Mouse (Mus musculus): Measurements from ENCODE around the gene Man1a. TPM values are rescaled to one million over a fixed set of nuclear protein-coding genes. Genes with fewer than 3 reads are reported as not detected.

Man1a gene
- polyA plus RNA-seq, 1 experiment from 2014 or later = 9.9 TPM

DNA sequence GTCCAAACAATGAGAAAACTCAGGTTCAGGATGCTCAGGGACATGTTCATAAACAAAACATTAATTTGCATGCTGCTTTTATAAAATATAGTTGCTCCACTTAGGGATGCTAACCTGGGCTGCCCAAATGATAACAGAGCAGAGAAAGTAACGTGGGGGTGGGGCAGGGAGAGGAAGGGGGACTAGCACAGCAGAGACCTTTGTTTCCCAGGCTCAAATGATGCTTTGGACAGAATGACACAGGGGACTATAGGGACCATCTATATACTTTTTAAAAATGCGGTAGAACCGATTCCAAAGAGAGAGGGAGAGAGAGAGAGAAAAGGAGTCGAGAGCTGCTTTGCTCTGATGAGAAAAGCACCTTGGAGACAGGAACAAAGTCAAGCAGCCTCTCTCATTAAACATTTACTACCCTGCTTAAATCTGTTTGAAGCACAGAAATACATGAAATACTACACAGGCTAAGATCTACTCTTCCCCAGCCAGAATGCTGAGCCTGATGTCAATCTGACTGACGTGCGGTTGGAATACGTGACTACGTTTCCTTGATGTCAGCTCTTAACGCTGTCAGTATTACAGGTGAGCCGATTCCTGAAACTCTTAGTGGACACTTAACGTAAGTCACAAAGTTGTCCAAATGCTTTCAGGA lies 63.1 kb downstream of the Man1a start:
- no peak overlapping the region for H3K4me3 ChIP-seq (replicated peaks; ENCODE audit: low read length)
- H3K36me3 ChIP-seq (ENCODE audit: control insufficient read depth, insufficient read depth, low read length) = no peaks in the 10 kb centered on the region
- no peak for ATAC-seq (ENCODE audit: insufficient read depth, low FRiP score)
- no peaks in the 10 kb centered on the region for H3K27me3 ChIP-seq (ENCODE audit: control insufficient read depth, insufficient read depth, low read length)
- no peaks in the 10 kb centered on the region for H3K9me3 ChIP-seq (replicated peaks; ENCODE audit: control insufficient read depth, low read length)
- no peak overlapping the region for H3K9ac ChIP-seq (ENCODE audit: low read length)
- 0 out of 2 replicates have a peak, but pooled peaks cover 2% of the 10 kb centered on the region for H3K4me1 ChIP-seq (ENCODE audit: control insufficient read depth, insufficient read depth, low read length)
- H3K4me2 ChIP-seq (ENCODE audit: low read depth, low read length) = no peak overlapping the region
- 87% methylated on average over 11 of the region's 11 CpGs for WGBS
- no peak overlapping the region for H3K27ac ChIP-seq (ENCODE audit: low read length)

DNA sequence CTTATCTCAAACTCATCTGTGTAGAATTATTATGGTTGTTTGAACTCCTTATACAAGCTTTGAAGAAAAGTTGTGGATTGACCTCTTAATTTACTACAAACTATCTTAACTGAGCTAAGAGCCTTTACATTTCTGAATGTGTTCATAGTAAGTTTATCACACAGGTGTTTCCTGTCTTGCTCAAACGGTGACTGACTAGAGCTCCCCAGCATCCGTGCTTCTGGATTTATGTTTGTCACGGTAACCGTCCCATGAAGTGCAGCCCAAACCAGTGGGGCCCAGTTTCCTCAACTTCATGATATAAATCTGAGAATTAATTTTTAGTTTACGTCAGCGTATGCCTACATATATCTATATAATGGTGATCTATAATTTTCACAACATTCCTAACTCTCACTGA lies 67.3 kb downstream of the Man1a start:
- H3K9ac ChIP-seq (ENCODE audit: low read length) = no peak overlapping the region
- no peaks in the 10 kb centered on the region for H3K9me3 ChIP-seq (replicated peaks; ENCODE audit: control insufficient read depth, low read length)
- no peak overlapping the region for H3K27ac ChIP-seq (ENCODE audit: low read length)
- H3K4me1 ChIP-seq (ENCODE audit: control insufficient read depth, insufficient read depth, low read length) = no peaks in the 10 kb centered on the region
- H3K4me3 ChIP-seq (replicated peaks; ENCODE audit: low read length) = no peak overlapping the region
- H3K36me3 ChIP-seq (ENCODE audit: control insufficient read depth, insufficient read depth, low read length) = no peaks in the 10 kb centered on the region
- no peaks in the 10 kb centered on the region for H3K27me3 ChIP-seq (ENCODE audit: control insufficient read depth, insufficient read depth, low read length)
- ATAC-seq (ENCODE audit: insufficient read depth, low FRiP score) = no peak
- 61% methylated on average over 6 of the region's 6 CpGs for WGBS
- H3K4me2 ChIP-seq (ENCODE audit: low read depth, low read length) = no peak overlapping the region

DNA sequence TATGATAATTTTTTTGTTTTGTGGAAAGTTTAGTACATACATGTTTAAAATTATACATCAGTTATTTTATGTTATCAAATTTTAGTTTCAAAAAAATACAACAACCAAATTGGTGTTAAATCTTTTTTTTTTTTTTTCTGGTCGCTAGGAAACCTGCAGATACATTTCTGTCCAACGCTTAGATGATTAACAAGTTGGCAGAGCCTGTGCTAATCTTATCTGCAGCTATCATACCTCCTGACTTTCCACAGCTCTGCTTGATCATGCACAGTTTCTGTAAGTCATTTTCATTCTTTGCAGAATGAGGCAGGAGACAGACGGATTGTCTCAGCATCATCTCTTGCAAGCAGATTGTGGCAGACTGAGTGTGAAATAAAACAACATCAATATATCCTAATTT lies 69.5 kb downstream of the Man1a start:
- H3K4me1 ChIP-seq (ENCODE audit: control insufficient read depth, insufficient read depth, low read length) = no peaks in the 10 kb centered on the region
- H3K4me2 ChIP-seq (ENCODE audit: low read depth, low read length) = no peak overlapping the region
- 71% methylated on average over 3 of the region's 3 CpGs for whole genome bisulfite sequencing
- H3K27me3 ChIP-seq (ENCODE audit: control insufficient read depth, insufficient read depth, low read length) = no peaks in the 10 kb centered on the region
- H3K9me3 ChIP-seq (replicated peaks; ENCODE audit: control insufficient read depth, low read length) = no peaks in the 10 kb centered on the region
- no peak overlapping the region for H3K9ac ChIP-seq (ENCODE audit: low read length)
- H3K27ac ChIP-seq (ENCODE audit: low read length) = no peak overlapping the region
- no peak overlapping the region for H3K4me3 ChIP-seq (replicated peaks; ENCODE audit: low read length)
- H3K36me3 ChIP-seq (ENCODE audit: control insufficient read depth, insufficient read depth, low read length) = no peaks in the 10 kb centered on the region
- no peak for ATAC-seq (ENCODE audit: insufficient read depth, low FRiP score)

DNA sequence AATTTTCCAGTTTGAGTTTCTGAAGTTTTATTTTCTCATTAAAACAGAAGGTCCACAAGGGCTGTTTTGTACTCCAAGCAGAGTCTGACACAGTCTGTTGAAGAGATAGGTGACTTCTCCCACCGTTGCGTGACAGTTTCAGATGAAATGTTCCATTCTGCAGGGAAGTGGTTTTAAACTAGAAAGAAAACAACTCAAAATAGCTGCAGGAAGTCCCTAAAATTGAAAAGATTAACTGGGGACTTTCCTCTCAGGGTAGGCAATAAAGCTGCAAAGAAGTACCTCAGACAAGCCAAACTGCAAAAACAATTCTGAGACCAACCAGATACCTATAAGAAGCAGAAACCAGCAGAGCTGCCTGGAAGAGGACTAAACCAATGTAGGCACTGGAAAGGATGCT lies 70.6 kb downstream of the Man1a start:
- H3K9ac ChIP-seq (ENCODE audit: low read length) = no peak overlapping the region
- WGBS = 83% methylated on average over 2 of the region's 2 CpGs
- no peak for ATAC-seq (ENCODE audit: insufficient read depth, low FRiP score)
- no peaks in the 10 kb centered on the region for H3K9me3 ChIP-seq (replicated peaks; ENCODE audit: control insufficient read depth, low read length)
- H3K27ac ChIP-seq (ENCODE audit: low read length) = no peak overlapping the region
- H3K4me3 ChIP-seq (replicated peaks; ENCODE audit: low read length) = no peak overlapping the region
- H3K4me1 ChIP-seq (ENCODE audit: control insufficient read depth, insufficient read depth, low read length) = no peaks in the 10 kb centered on the region
- no peaks in the 10 kb centered on the region for H3K27me3 ChIP-seq (ENCODE audit: control insufficient read depth, insufficient read depth, low read length)
- H3K36me3 ChIP-seq (ENCODE audit: control insufficient read depth, insufficient read depth, low read length) = no peaks in the 10 kb centered on the region
- H3K4me2 ChIP-seq (ENCODE audit: low read depth, low read length) = no peak overlapping the region

DNA sequence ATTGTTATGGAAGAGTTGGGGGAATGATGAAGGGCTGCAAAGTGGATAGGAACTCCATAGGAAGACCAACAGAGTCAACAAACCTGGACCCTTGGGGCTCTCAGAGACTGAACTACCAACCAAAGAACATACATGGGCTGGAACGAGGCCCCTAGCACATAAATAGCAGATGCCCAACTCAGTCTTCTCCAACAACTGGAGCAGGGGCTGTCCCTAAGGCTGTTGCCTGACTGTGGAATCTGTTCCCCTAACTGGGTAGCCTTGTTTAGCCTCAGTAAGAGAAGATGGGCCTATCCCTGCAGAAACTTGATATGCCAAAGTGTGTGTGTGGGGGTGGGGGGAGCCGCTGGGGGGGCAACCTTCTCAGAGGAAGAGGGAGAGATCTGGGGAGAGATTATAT lies 73.5 kb downstream of the Man1a start:
- Histone ChIP-seq H3K27me3 (ENCODE audit: control insufficient read depth, insufficient read depth, low read length) (no peaks in the 10 kb centered on the region), H3K4me3 (replicated peaks; ENCODE audit: low read length) (no peak overlapping the region), H3K9ac (ENCODE audit: low read length) (no peak overlapping the region), H3K36me3 (ENCODE audit: control insufficient read depth, insufficient read depth, low read length) (no peaks in the 10 kb centered on the region), H3K4me1 (ENCODE audit: control insufficient read depth, insufficient read depth, low read length) (no peaks in the 10 kb centered on the region), H3K4me2 (ENCODE audit: low read depth, low read length) (no peak overlapping the region), H3K9me3 (replicated peaks; ENCODE audit: control insufficient read depth, low read length) (no peaks in the 10 kb centered on the region), H3K27ac (ENCODE audit: low read length) (no peak overlapping the region)
- 90% methylated on average over 2 of the region's 2 CpGs for WGBS
- no peak for ATAC-seq (ENCODE audit: insufficient read depth, low FRiP score)

DNA sequence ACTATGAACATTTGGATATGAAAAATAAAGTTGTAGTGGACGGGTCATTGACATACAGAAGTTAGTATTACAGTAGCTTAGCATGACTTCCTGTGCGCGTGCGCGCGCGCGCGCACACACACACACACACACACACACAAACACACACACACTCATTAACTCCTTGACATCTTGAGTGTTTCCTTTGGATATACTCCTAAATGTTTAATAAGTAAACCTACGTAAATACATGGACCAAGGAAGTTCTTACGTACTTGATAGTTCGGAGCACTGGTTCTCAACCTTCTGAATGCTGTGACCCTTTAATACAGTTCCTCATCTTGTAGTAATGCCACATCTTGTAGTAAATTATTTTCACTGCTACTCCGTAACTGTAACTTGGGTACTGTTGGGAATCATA lies 79.1 kb downstream of the Man1a start:
- Histone ChIP-seq H3K9ac (ENCODE audit: low read length) (no peak overlapping the region), H3K4me3 (replicated peaks; ENCODE audit: low read length) (no peak overlapping the region), H3K27me3 (ENCODE audit: control insufficient read depth, insufficient read depth, low read length) (no peaks in the 10 kb centered on the region), H3K4me1 (ENCODE audit: control insufficient read depth, insufficient read depth, low read length) (no peaks in the 10 kb centered on the region), H3K36me3 (ENCODE audit: control insufficient read depth, insufficient read depth, low read length) (no peaks in the 10 kb centered on the region), H3K9me3 (replicated peaks; ENCODE audit: control insufficient read depth, low read length) (no peaks in the 10 kb centered on the region), H3K4me2 (ENCODE audit: low read depth, low read length) (no peak overlapping the region), H3K27ac (ENCODE audit: low read length) (no peak overlapping the region)
- WGBS = 81% methylated on average over 13 of the region's 13 CpGs
- no peak for ATAC-seq (ENCODE audit: insufficient read depth, low FRiP score)

DNA sequence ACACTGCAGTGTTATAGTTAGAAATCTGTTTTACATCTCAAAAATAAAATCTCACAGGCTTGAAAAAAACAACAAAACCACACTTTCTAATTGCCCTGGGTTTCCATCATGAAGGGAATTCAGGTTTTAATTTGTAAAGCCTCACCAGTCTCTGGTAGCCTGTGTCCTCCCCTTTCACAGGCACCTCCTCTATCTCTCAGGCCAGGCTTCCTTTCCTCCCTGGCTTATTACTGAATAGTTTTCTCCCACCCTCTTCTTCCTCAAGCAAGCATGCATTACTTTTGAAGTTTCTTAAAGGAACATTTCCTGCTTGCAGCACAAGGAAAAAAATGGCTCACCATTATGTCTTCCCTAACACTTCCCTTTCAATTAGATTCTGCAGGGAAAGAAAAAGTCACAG lies 80.2 kb downstream of the Man1a start:
- Histone ChIP-seq H3K9me3 (replicated peaks; ENCODE audit: control insufficient read depth, low read length) (no peaks in the 10 kb centered on the region), H3K27ac (ENCODE audit: low read length) (no peak overlapping the region), H3K4me3 (replicated peaks; ENCODE audit: low read length) (no peak overlapping the region)

DNA sequence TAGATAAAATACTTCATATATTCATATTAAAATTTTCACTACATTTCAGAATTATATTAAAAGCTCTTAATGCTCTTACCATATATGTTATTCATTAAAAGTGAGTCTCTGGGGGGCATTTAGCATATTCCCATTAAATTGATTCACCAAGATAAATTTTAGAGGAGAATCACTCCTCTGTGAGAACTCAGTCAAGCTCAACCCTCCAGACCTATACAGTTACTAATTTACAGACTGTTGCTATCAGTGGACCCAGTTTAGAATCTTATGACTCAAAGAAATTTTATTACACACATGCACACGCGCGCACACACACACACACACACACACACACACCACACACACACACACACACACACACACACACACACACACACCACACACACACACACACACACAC lies 81.8 kb downstream of the Man1a start:
- Histone ChIP-seq H3K27ac (ENCODE audit: low read length) (no peak overlapping the region), H3K9me3 (replicated peaks; ENCODE audit: control insufficient read depth, low read length) (no peaks in the 10 kb centered on the region), H3K27me3 (ENCODE audit: control insufficient read depth, insufficient read depth, low read length) (no peaks in the 10 kb centered on the region), H3K9ac (ENCODE audit: low read length) (no peak overlapping the region), H3K4me3 (replicated peaks; ENCODE audit: low read length) (no peak overlapping the region), H3K4me1 (ENCODE audit: control insufficient read depth, insufficient read depth, low read length) (no peaks in the 10 kb centered on the region), H3K36me3 (ENCODE audit: control insufficient read depth, insufficient read depth, low read length) (no peaks in the 10 kb centered on the region), H3K4me2 (ENCODE audit: low read depth, low read length) (no peak overlapping the region)
- no peak for ATAC-seq (ENCODE audit: insufficient read depth, low FRiP score)
- WGBS = 100% methylated on average over 3 of the region's 3 CpGs

More for the DNA sequence above, 80.2 kb downstream of the Man1a start:
- ATAC-seq (ENCODE audit: insufficient read depth, low FRiP score) = no peak
- no peaks in the 10 kb centered on the region for H3K36me3 ChIP-seq (ENCODE audit: control insufficient read depth, insufficient read depth, low read length)
- no peak overlapping the region for H3K4me2 ChIP-seq (ENCODE audit: low read depth, low read length)
- no peaks in the 10 kb centered on the region for H3K27me3 ChIP-seq (ENCODE audit: control insufficient read depth, insufficient read depth, low read length)
- H3K4me1 ChIP-seq (ENCODE audit: control insufficient read depth, insufficient read depth, low read length) = no peaks in the 10 kb centered on the region
- H3K9ac ChIP-seq (ENCODE audit: low read length) = no peak overlapping the region

DNA sequence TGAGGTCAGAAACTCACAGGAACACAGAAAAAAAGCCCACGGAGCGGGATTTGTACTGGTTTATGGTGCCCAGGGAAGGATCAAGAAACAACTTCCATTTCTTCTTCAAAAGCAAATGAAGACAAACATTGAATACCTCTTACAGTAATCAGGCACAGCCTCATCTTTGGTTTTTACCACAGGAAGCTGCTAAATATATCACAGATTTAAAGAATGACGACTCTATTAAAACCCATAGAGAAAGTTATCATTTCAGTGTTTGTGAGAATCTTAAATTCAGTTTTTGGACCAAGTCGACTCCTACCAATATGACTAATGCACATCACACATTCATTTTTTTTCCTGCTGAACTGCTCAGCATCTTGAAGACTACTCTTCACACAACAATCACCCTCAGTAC lies 86.0 kb downstream of the Man1a start:
- H3K4me2 ChIP-seq (ENCODE audit: low read depth, low read length) = no peak overlapping the region
- no peak overlapping the region for H3K27ac ChIP-seq (ENCODE audit: low read length)
- H3K9ac ChIP-seq (ENCODE audit: low read length) = no peak overlapping the region
- no peaks in the 10 kb centered on the region for H3K4me1 ChIP-seq (ENCODE audit: control insufficient read depth, insufficient read depth, low read length)
- no peaks in the 10 kb centered on the region for H3K36me3 ChIP-seq (ENCODE audit: control insufficient read depth, insufficient read depth, low read length)
- ATAC-seq (ENCODE audit: insufficient read depth, low FRiP score) = no peak
- H3K27me3 ChIP-seq (ENCODE audit: control insufficient read depth, insufficient read depth, low read length) = no peaks in the 10 kb centered on the region
- H3K9me3 ChIP-seq (replicated peaks; ENCODE audit: control insufficient read depth, low read length) = no peaks in the 10 kb centered on the region
- no peak overlapping the region for H3K4me3 ChIP-seq (replicated peaks; ENCODE audit: low read length)
- 43% methylated on average over 4 of the region's 4 CpGs for WGBS

DNA sequence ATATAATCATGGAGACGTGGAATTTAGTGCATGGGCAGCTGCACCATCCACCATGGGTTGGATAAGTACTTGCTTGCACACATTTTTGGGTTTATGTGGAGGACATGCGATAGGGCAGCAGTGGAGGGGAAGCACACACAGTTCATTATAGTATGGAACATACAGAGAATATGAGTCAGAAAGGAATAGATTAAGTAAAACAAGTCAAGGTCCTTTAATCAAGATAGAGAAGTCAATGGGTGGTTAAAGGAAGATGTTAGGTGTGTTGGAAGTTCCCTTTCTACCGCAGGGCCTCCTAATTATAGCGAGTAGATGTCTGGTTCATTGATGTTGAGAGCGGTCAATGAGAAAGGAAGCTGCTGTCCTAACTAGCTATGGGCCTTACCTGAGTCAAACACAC lies 91.5 kb downstream of the Man1a start:
- WGBS = 94% methylated on average over 5 of the region's 5 CpGs
- H3K27me3 ChIP-seq (ENCODE audit: control insufficient read depth, insufficient read depth, low read length) = no peaks in the 10 kb centered on the region
- ATAC-seq (ENCODE audit: insufficient read depth, low FRiP score) = no peak

More for the DNA sequence above, 91.5 kb downstream of the Man1a start:
- no peaks in the 10 kb centered on the region for H3K4me1 ChIP-seq (ENCODE audit: control insufficient read depth, insufficient read depth, low read length)
- H3K9me3 ChIP-seq (replicated peaks; ENCODE audit: control insufficient read depth, low read length) = no peaks in the 10 kb centered on the region
- H3K36me3 ChIP-seq (ENCODE audit: control insufficient read depth, insufficient read depth, low read length) = no peaks in the 10 kb centered on the region
- H3K4me3 ChIP-seq (replicated peaks; ENCODE audit: low read length) = no peak overlapping the region
- no peak overlapping the region for H3K9ac ChIP-seq (ENCODE audit: low read length)
- no peak overlapping the region for H3K27ac ChIP-seq (ENCODE audit: low read length)
- H3K4me2 ChIP-seq (ENCODE audit: low read depth, low read length) = no peak overlapping the region
